Mouse (Mus musculus) midbrain, postnatal 0 days (tissue): Measurements from ENCODE around the gene Hcrtr1. TPM values are rescaled to one million over a fixed set of nuclear protein-coding genes. Genes with fewer than 3 reads are reported as not detected.

Experiments used
- ATAC-seq: fragments of 200-750 bp; cut with Nextera tagmentation; 2 replicates; pipeline ENCODE4 v1.8.0; 2017; ENCODE audit warnings: moderate number of reproducible peaks, mild to moderate bottlenecking, moderate TSS enrichment, moderate library complexity; ENCODE audit not compliant: low FRiP score
- DNase-seq: peaks from one replicate; pipeline ENCODE4 v3.0.0-alpha.2; 2015; ENCODE audit warnings: low spot score
- H3K27ac ChIP-seq: fragments of 300-500 bp; sonication (generic); 2 replicates; pipeline ENCODE4 v1.5.1; 2014; ENCODE audit warnings: low read depth, mild to moderate bottlenecking, low read length, mixed read lengths
- H3K27me3 ChIP-seq: fragments of 300-500 bp; sonication (generic); 2 replicates; pipeline ENCODE4 v1.6.1; 2014; ENCODE audit warnings: low read length, control low read depth, mixed read lengths; ENCODE audit not compliant: insufficient read depth
- H3K36me3 ChIP-seq: fragments of 300-500 bp; sonication (generic); 2 replicates; pipeline ENCODE4 v1.6.1; 2014; ENCODE audit warnings: low read length, control low read depth, mixed read lengths; ENCODE audit not compliant: insufficient read depth
- H3K4me1 ChIP-seq: fragments of 300-500 bp; sonication (generic); 2 replicates; pipeline ENCODE4 v1.6.1; 2014; ENCODE audit warnings: mild to moderate bottlenecking, control low read depth, antibody characterized with exemption, low read length, mixed read lengths; ENCODE audit not compliant: insufficient read depth
- H3K4me2 ChIP-seq: fragments of 300-500 bp; sonication (generic); 2 replicates; pipeline ENCODE4 v1.6.1; 2014; ENCODE audit warnings: low read depth, mild to moderate bottlenecking, low read length, mixed read lengths; ENCODE audit not compliant: poor library complexity, severe bottlenecking
- H3K4me3 ChIP-seq: fragments of 300-500 bp; sonication (generic); 2 replicates; pipeline ENCODE4 v1.5.1; 2014; ENCODE audit warnings: low read depth, mild to moderate bottlenecking, low read length, moderate library complexity
- H3K9ac ChIP-seq: fragments of 300-500 bp; sonication (generic); replicated peaks from 2 replicates; pipeline ENCODE4 v1.6.1; 2014; ENCODE audit warnings: mild to moderate bottlenecking, low read length, moderate library complexity, mixed read lengths; ENCODE audit not compliant: poor library complexity, severe bottlenecking
- H3K9me3 ChIP-seq: fragments of 300-500 bp; sonication (generic); 2 replicates; pipeline ENCODE4 v1.6.1; 2016; ENCODE audit warnings: low read length, control low read depth
- CTCF ChIP-seq: IDR thresholded peaks from 2 replicates; pipeline ENCODE4 v1.5.1; 2016; ENCODE audit warnings: antibody characterized with exemption, mild to moderate bottlenecking
- WGBS: fragments of 180-500 bp; shearing (Covaris S2); extraction: QIAGEN DNeasy Blood & Tissue Kit; methylation state at CpG from one replicate; pipeline ENCODE4 v1.1.7; 2014; 5-methylcytosine and 5-hydroxymethylcytosine counted together
- polyA plus RNA-seq: library from polyadenylated mRNA; unstranded; fragments of >200 nt; fragmentation: Nextera tagmentation; extraction: Ambion mirVana; gene quantifications from 2 replicates; pipeline ENCODE4 v1.2.1, GENCODE M21; 2015
- total RNA-seq: library from RNA; depleted of rRNA; stranded (reverse); fragments of >200 nt; gene quantifications from 2 replicates; pipeline ENCODE4 v1.2.3, GENCODE M21; 2014

Hcrtr1 gene
- total and polyA plus RNA-seq, 2 experiments from 2014 or later = 13.9 to 20.4 TPM

DNA sequence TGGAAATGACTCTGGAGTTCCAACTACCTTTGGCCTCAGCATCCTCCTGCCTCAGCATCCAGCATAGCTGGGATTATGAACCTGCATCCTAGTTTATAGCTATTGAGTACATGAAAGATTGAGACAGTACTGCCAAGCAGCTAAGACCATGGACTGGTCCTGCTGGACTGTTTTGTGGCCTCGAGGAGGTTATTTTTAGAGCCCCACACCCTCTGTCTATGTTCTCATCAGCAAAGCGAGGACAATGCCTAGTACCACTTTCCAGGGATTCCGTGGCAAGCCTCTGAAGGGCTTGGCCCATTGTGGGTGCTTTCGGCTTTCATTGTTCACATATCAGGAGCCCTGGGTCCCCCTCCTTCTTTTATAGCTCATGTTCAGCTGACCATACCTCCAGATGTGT is 31.2 kb upstream of the Hcrtr1 start:
- no peak for TF ChIP-seq CTCF
- WGBS = 84% methylated on average over 4 of the region's 4 CpGs
- no peak overlapping the region for H3K9ac ChIP-seq
- H3K4me1 ChIP-seq = no peaks in the 10 kb centered on the region; the same call in 1 of the 2 replicates
- H3K4me3 ChIP-seq = no peak overlapping the region
- no peak overlapping the region for H3K27ac ChIP-seq
- peaks cover 20% of the 10 kb centered on the region for H3K27me3 ChIP-seq
- ATAC-seq (no peak), DNase-seq (no peak)
- H3K36me3 ChIP-seq = no peaks in the 10 kb centered on the region
- no peaks in the 10 kb centered on the region for H3K9me3 ChIP-seq
- H3K4me2 ChIP-seq = no peak overlapping the region

DNA sequence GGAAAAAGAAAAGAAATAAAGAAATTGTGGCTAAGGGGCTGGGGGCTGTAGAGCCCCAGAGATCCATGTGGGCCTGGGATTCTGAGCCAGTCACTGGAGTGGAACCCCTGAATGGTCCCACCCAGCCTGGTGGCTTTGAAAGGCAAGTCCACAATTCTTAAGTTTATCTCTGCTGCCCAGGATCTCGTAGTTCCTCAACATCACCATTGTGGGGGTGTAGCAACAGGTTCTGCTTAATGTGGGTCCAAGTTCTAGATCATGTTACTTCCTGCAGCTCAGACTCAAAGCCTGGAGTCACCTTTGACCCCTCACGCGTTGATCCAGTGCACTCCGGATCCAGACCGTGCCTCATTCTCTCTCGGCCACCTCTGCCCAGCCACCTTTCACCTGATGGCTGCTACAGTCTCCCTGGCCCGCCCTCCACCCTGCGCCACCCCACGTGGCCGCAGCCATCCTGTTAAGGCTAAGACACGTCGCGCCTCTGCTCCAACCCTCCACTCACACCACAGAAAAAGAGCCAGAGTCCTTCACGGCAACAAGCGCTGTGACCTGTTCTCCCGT is 30.3 kb upstream of the Hcrtr1 start:
- TF ChIP-seq CTCF = no peak
- WGBS = 84% methylated on average over 16 of the region's 16 CpGs
- H3K4me2 ChIP-seq = no peak overlapping the region
- no peaks in the 10 kb centered on the region; the same call in 1 of the 2 replicates for H3K4me1 ChIP-seq
- H3K27ac ChIP-seq = no peak overlapping the region
- ATAC-seq (no peak), DNase-seq (no peak)
- H3K27me3 ChIP-seq = peaks cover 11% of the 10 kb centered on the region
- H3K9me3 ChIP-seq = no peaks in the 10 kb centered on the region
- H3K9ac ChIP-seq = no peak overlapping the region
- H3K4me3 ChIP-seq = no peak overlapping the region
- no peaks in the 10 kb centered on the region for H3K36me3 ChIP-seq

DNA sequence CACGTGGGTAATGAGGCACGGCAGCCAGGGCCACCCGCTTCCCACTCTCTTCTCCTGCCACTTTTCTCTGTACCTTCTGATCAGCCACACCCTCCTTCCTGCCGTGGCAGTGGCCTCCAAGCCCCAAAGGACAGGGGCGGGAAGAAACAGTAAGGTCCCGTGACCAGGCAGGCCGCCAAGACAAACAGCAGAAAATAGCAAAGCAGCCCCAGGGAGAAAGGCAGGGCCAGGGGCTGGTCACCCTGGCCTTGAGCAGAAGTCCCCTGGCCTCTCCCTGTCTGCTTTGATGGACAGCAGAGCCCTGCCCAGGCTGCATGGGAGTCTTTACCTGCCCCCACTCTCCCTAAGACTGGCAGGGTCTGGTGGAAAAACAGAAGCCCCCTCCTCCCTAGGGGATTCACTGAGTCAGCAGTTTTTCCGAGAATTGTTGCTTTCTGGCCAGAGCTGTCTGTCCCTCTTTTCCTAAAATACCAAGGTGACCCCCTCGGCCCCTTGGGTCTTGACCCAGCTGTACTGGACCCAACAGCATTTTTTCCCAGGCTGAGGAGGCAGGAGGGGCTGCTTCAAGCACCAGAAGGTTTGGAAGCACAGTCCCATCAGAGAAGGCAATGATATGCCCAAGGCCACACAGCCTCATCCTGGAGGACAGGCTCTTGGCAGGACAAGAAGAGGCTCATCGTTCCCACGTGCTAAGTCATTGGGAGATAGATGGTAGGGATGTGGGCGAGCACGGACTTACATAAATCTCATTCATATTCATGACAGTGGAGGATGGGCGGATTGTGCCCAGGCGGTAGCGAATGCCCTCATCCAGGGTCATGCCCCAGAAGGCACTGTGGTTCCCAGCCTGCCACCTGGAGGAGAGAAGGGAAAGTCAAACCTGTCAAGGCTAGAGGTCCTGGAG is 29.4 kb upstream of the Hcrtr1 start:
- Histone ChIP-seq H3K36me3 (no peaks in the 10 kb centered on the region), H3K9ac (0 out of 2 replicates have a peak overlapping the region, but pooled peaks have one; percentile 3), H3K27me3 (peaks cover 3% of the 10 kb centered on the region), H3K4me1 (no peaks in the 10 kb centered on the region; the same call in 1 of the 2 replicates), H3K4me2 (no peak overlapping the region), H3K9me3 (no peaks in the 10 kb centered on the region), H3K27ac (no peak overlapping the region), H3K4me3 (no peak overlapping the region)
- no peak for TF ChIP-seq CTCF
- ATAC-seq (no peak), DNase-seq (peak; percentile 47)
- 31% methylated on average over 16 of the region's 16 CpGs for WGBS

DNA sequence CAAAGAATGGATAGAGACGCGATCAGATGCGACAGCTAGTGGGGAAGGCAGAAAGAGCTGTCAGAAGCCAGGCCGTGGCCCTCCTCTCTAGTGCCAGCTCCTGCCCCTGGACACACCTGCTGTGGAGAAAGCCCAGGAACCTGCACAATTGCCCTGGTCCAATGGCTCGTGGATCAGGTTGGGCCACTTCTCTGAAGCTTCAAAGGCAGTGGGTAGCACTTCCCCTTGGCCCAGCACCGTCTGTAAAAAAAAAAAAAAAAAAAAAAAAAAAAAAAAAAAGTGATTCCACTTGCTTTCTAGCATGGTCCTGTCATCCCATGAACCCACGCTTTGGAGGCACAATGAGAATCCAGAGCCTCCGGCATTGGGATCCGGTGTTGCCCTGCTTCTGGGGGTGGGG is 28.7 kb upstream of the Hcrtr1 start:
- ATAC-seq (no peak), DNase-seq (no peak)
- H3K4me3 ChIP-seq = no peak overlapping the region
- H3K36me3 ChIP-seq = no peaks in the 10 kb centered on the region
- no peaks in the 10 kb centered on the region for H3K9me3 ChIP-seq
- peaks cover 4% of the 10 kb centered on the region; the same call in 1 of the 2 replicates for H3K27me3 ChIP-seq
- H3K27ac ChIP-seq = no peak overlapping the region
- H3K4me1 ChIP-seq = no peaks in the 10 kb centered on the region; the same call in 1 of the 2 replicates
- 0 out of 2 replicates have a peak overlapping the region, but pooled peaks have one; percentile 1 for H3K4me2 ChIP-seq
- no peak overlapping the region for H3K9ac ChIP-seq
- 48% methylated on average over 9 of the region's 9 CpGs for WGBS
- TF ChIP-seq CTCF = no peak

DNA sequence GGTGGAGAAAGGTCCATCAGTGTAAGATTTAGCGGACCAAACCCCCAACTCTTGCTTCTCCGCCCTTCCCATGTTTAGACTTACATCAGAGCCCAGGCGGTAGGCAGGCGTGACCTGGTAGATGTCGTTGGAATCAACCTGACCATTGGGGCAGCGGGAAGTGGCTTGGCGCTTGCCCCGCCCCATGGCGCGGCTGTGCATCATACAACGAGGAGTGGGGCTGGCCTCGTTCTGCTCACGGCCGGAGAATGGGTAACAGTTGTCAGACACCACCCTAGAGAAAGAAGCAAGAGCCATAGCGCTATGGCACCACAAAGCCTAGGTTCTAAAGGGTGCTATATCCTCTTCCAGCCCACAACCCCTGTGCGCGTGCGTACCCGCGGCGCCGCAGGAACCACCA is 28.2 kb upstream of the Hcrtr1 start:
- H3K27me3 ChIP-seq = peaks cover 4% of the 10 kb centered on the region; the same call in 1 of the 2 replicates
- no peak overlapping the region for H3K9ac ChIP-seq
- 59% methylated on average over 22 of the region's 22 CpGs for WGBS
- H3K4me2 ChIP-seq = 0 out of 2 replicates have a peak overlapping the region, but pooled peaks have one; percentile 1
- ATAC-seq (no peak), DNase-seq (no peak)
- no peak for TF ChIP-seq CTCF
- H3K4me3 ChIP-seq = no peak overlapping the region
- no peak overlapping the region for H3K27ac ChIP-seq
- H3K36me3 ChIP-seq = no peaks in the 10 kb centered on the region
- no peaks in the 10 kb centered on the region for H3K9me3 ChIP-seq
- no peaks in the 10 kb centered on the region; the same call in 1 of the 2 replicates for H3K4me1 ChIP-seq

DNA sequence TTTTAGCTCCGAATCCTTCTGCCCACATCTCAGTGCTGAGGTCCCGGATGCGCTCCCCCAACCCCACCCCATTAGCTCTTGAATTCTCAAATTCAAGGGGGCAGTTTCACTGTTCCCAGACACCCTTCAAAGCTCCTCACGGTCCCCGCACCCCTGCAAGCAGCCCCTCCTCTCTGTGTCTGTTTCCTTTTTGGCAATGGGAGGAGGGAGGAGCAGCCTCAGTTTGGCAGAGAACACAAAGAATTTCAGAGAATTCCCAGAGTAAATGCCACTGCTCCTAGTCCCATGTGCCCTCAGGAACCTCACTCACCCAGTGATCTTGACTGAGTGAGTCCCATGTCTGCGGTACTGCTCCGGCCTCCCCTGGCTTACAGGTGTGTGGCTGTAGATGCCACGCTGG is 27.4 kb upstream of the Hcrtr1 start:
- Histone ChIP-seq H3K27me3 (peaks cover 4% of the 10 kb centered on the region; the same call in 1 of the 2 replicates), H3K9ac (no peak overlapping the region), H3K4me3 (no peak overlapping the region), H3K4me1 (no peaks in the 10 kb centered on the region; the same call in 1 of the 2 replicates), H3K9me3 (no peaks in the 10 kb centered on the region), H3K27ac (no peak overlapping the region), H3K4me2 (no peak overlapping the region), H3K36me3 (no peaks in the 10 kb centered on the region)
- ATAC-seq (no peak), DNase-seq (no peak)
- no peak for TF ChIP-seq CTCF
- WGBS = 81% methylated on average over 8 of the region's 8 CpGs
